Mouse (Mus musculus): Measurements from ENCODE around the gene Abr. TPM values are rescaled to one million over a fixed set of nuclear protein-coding genes. Genes with fewer than 3 reads are reported as not detected.

Gene Abr
- polyA plus RNA-seq, 1 experiment from 2014 or later: 30.7 TPM

GRCm38 (mm10) chr11:76413202-76413601 lies 208.9 kb downstream of the Abr start:
- DNase-seq (ENCODE audit: low spot score): no peak
- Histone ChIP-seq H3K36me3 (ENCODE audit: insufficient read depth, low read length) (peaks cover 36% of the 10 kb centered on the region; the same call in 1 of the 2 replicates), H3K4me1 (replicated peaks; ENCODE audit: insufficient read depth, low read length) (no peaks in the 10 kb centered on the region), H3K4me3 (replicated peaks; ENCODE audit: low read depth, low read length) (no peak overlapping the region), H3K9ac (ENCODE audit: low read depth, low read length) (no peak overlapping the region), H3K27me3 (ENCODE audit: insufficient read depth, low read length) (no peaks in the 10 kb centered on the region), H3K27ac (no peak overlapping the region), H3K9me3 (replicated peaks; ENCODE audit: low read length) (no peaks in the 10 kb centered on the region), H3K4me2 (ENCODE audit: low read length) (no peak overlapping the region)
- no peak for TF ChIP-seq CTCF (IDR thresholded peaks at IDR 0.05; ENCODE audit: low read depth)
- 78% methylated on average over 4 of the region's 4 CpGs for WGBS
- ATAC-seq (replicated peaks; ENCODE audit: low FRiP score, low read depth): no peak

GRCm38 (mm10) chr11:76410826-76411225 lies 211.3 kb downstream of the Abr start:
- WGBS: 75% methylated on average over 12 of the region's 12 CpGs
- ATAC-seq (replicated peaks; ENCODE audit: low FRiP score, low read depth) (no peak), DNase-seq (ENCODE audit: low spot score) (peak; percentile 74)
- H3K9ac ChIP-seq (ENCODE audit: low read depth, low read length): no peak overlapping the region
- peak; percentile 80 for TF ChIP-seq CTCF (IDR thresholded peaks at IDR 0.05; ENCODE audit: low read depth)
- H3K27ac ChIP-seq: no peak overlapping the region
- H3K9me3 ChIP-seq (replicated peaks; ENCODE audit: low read length): no peaks in the 10 kb centered on the region
- H3K27me3 ChIP-seq (ENCODE audit: insufficient read depth, low read length): no peaks in the 10 kb centered on the region
- H3K4me2 ChIP-seq (ENCODE audit: low read length): no peak overlapping the region
- H3K4me1 ChIP-seq (replicated peaks; ENCODE audit: insufficient read depth, low read length): no peaks in the 10 kb centered on the region
- no peak overlapping the region for H3K4me3 ChIP-seq (replicated peaks; ENCODE audit: low read depth, low read length)
- peaks cover 27% of the 10 kb centered on the region; the same call in 1 of the 2 replicates for H3K36me3 ChIP-seq (ENCODE audit: insufficient read depth, low read length)

GRCm38 (mm10) chr11:76406702-76407583 lies 215.2 kb downstream of the Abr start, which contains the start of gene Timm22:
Gene Timm22, plus strand, starts transcription at chr11:76406952.
- H3K9me3 ChIP-seq (replicated peaks; ENCODE audit: low read length): no peaks in the 10 kb centered on the region
- peak within 1 kb of the TSS; percentile 79 for H3K27ac ChIP-seq
- no peaks in the 10 kb centered on the region for H3K4me1 ChIP-seq (replicated peaks; ENCODE audit: insufficient read depth, low read length)
- under 1% methylated on average over 46 of the region's 46 CpGs for WGBS
- H3K4me2 ChIP-seq (ENCODE audit: low read length): peak within 1 kb of the TSS; percentile 81
- peak; percentile 99 for DNase-seq (ENCODE audit: low spot score)
- peaks cover 6% of the 10 kb centered on the region; the same call in 1 of the 2 replicates for H3K36me3 ChIP-seq (ENCODE audit: insufficient read depth, low read length)
- H3K4me3 ChIP-seq (replicated peaks; ENCODE audit: low read depth, low read length): peak within 1 kb of the TSS; percentile 93
- peak within 1 kb of the TSS; percentile 97 for H3K9ac ChIP-seq (ENCODE audit: low read depth, low read length)
- peak; percentile 98 for TF ChIP-seq CTCF (IDR thresholded peaks at IDR 0.05; ENCODE audit: low read depth)
- ATAC-seq (replicated peaks; ENCODE audit: low FRiP score, low read depth): peak; percentile 92
- H3K27me3 ChIP-seq (ENCODE audit: insufficient read depth, low read length): no peaks in the 10 kb centered on the region

GRCm38 (mm10) chr11:76405626-76406264 lies 216.4 kb downstream of the Abr start:
- no peaks in the 10 kb centered on the region for H3K9me3 ChIP-seq (replicated peaks; ENCODE audit: low read length)
- H3K9ac ChIP-seq (ENCODE audit: low read depth, low read length): no peak overlapping the region
- no peak overlapping the region for H3K4me3 ChIP-seq (replicated peaks; ENCODE audit: low read depth, low read length)
- H3K27ac ChIP-seq: no peak overlapping the region
- DNase-seq (ENCODE audit: low spot score) (no peak), ATAC-seq (replicated peaks; ENCODE audit: low FRiP score, low read depth) (no peak)
- H3K4me1 ChIP-seq (replicated peaks; ENCODE audit: insufficient read depth, low read length): no peaks in the 10 kb centered on the region
- 0 out of 2 replicates have a peak, but pooled peaks cover 3% of the 10 kb centered on the region for H3K36me3 ChIP-seq (ENCODE audit: insufficient read depth, low read length)
- H3K4me2 ChIP-seq (ENCODE audit: low read length): no peak overlapping the region
- H3K27me3 ChIP-seq (ENCODE audit: insufficient read depth, low read length): no peaks in the 10 kb centered on the region
- no peak for TF ChIP-seq CTCF (IDR thresholded peaks at IDR 0.05; ENCODE audit: low read depth)
- WGBS: 80% methylated on average over 5 of the region's 5 CpGs

- Histone ChIP-seq H3K9ac (ENCODE audit: low read depth, low read length) (no peak overlapping the region), H3K36me3 (ENCODE audit: insufficient read depth, low read length) (0 out of 2 replicates have a peak, but pooled peaks cover 3% of the 10 kb centered on the region), H3K27ac (no peak overlapping the region), H3K9me3 (replicated peaks; ENCODE audit: low read length) (no peaks in the 10 kb centered on the region), H3K4me1 (replicated peaks; ENCODE audit: insufficient read depth, low read length) (no peaks in the 10 kb centered on the region), H3K4me2 (ENCODE audit: low read length) (no peak overlapping the region), H3K4me3 (replicated peaks; ENCODE audit: low read depth, low read length) (no peak overlapping the region), H3K27me3 (ENCODE audit: insufficient read depth, low read length) (no peaks in the 10 kb centered on the region)
- TF ChIP-seq CTCF (IDR thresholded peaks at IDR 0.05; ENCODE audit: low read depth): no peak
- DNase-seq (ENCODE audit: low spot score): no peak
- 60% methylated on average over 4 of the region's 4 CpGs for WGBS
- no peak for ATAC-seq (replicated peaks; ENCODE audit: low FRiP score, low read depth)
Observed at GRCm38 (mm10) chr11:76405113-76405512, 217.0 kb downstream of the Abr start.

GRCm38 (mm10) chr11:76401398-76401797 lies 220.7 kb downstream of the Abr start:
- Histone ChIP-seq H3K36me3 (ENCODE audit: insufficient read depth, low read length) (no peaks in the 10 kb centered on the region), H3K9ac (ENCODE audit: low read depth, low read length) (no peak overlapping the region), H3K4me1 (replicated peaks; ENCODE audit: insufficient read depth, low read length) (no peaks in the 10 kb centered on the region), H3K4me2 (ENCODE audit: low read length) (no peak overlapping the region), H3K9me3 (replicated peaks; ENCODE audit: low read length) (no peaks in the 10 kb centered on the region), H3K4me3 (replicated peaks; ENCODE audit: low read depth, low read length) (no peak overlapping the region), H3K27ac (no peak overlapping the region), H3K27me3 (ENCODE audit: insufficient read depth, low read length) (no peaks in the 10 kb centered on the region)
- no peak for ATAC-seq (replicated peaks; ENCODE audit: low FRiP score, low read depth)
- no peak for TF ChIP-seq CTCF (IDR thresholded peaks at IDR 0.05; ENCODE audit: low read depth)
- 64% methylated on average over 10 of the region's 10 CpGs for WGBS
- DNase-seq (ENCODE audit: low spot score): no peak

Data from kidney, postnatal 0 days (tissue).